Mouse (Mus musculus): ENCODE measurements around the gene Pole3. TPM values are rescaled to one million over a fixed set of nuclear protein-coding genes. Genes with fewer than 3 reads are reported as not detected.

Pole3 gene
- polyA plus RNA-seq, 1 experiment from 2014 or later, result 44.8 TPM

DNA sequence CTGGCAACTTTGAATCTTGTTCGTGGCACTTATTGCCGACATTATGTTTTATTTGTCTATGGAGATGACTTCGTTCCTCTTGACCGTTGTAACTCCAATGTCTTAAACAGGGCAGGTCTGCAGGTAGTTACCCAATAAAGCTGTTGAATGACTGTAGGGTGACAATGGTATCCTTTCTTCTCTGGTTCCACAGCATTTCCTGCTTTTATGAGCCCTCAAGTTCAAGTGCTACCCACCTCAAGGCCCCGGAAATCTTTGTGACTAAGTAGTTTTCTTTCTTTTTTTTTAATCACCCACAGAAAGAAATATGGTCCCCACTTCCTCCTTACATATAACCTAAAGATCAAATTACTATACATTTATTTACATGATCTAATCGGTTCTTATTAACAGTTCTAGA lies 49.1 kb downstream of the Pole3 start:
- 68% methylated on average over 6 of the region's 6 CpGs for WGBS (ENCODE audit: insufficient replicate concordance)
- Histone ChIP-seq H3K4me1 (ENCODE audit: control insufficient read depth, low read depth, low read length) (peaks cover 7% of the 10 kb centered on the region), H3K9me3 (replicated peaks; ENCODE audit: control insufficient read depth, low read length) (no peaks in the 10 kb centered on the region), H3K9ac (ENCODE audit: low read depth, low read length) (no peak overlapping the region), H3K36me3 (ENCODE audit: control insufficient read depth, insufficient read depth) (no peaks in the 10 kb centered on the region), H3K4me3 (ENCODE audit: low read depth, low read length) (no peak overlapping the region), H3K27me3 (ENCODE audit: control insufficient read depth, insufficient read depth, low read depth, low read length) (peaks cover 16% of the 10 kb centered on the region), H3K27ac (ENCODE audit: low read length) (no peak overlapping the region), H3K4me2 (ENCODE audit: low read depth, low read length) (no peak overlapping the region)
- ATAC-seq (ENCODE audit: low read depth), result no peak

- ATAC-seq (ENCODE audit: low read depth), result no peak
- H3K9me3 ChIP-seq (replicated peaks; ENCODE audit: control insufficient read depth, low read length), result no peaks in the 10 kb centered on the region
- H3K36me3 ChIP-seq (ENCODE audit: control insufficient read depth, insufficient read depth), result no peaks in the 10 kb centered on the region
- H3K27ac ChIP-seq (ENCODE audit: low read length), result no peak overlapping the region
- peaks cover 10% of the 10 kb centered on the region for H3K27me3 ChIP-seq (ENCODE audit: control insufficient read depth, insufficient read depth, low read depth, low read length)
- no peak overlapping the region for H3K4me2 ChIP-seq (ENCODE audit: low read depth, low read length)
- 73% methylated on average over 2 of the region's 2 CpGs for WGBS (ENCODE audit: insufficient replicate concordance)
- peaks cover 12% of the 10 kb centered on the region for H3K4me1 ChIP-seq (ENCODE audit: control insufficient read depth, low read depth, low read length)
- no peak overlapping the region for H3K9ac ChIP-seq (ENCODE audit: low read depth, low read length)
- no peak overlapping the region for H3K4me3 ChIP-seq (ENCODE audit: low read depth, low read length)
These were observed 49.7 kb downstream of the Pole3 start for GRCm38 (mm10) chr4:62475131-62475530.

Other genes with a start within 250 kb of the Pole3 start
- 14.5 and 15.9 TPM in 2 replicates for gene Fkbp15, start 164.5 kb downstream of the Pole3 start, polyA plus RNA-seq (2015; fragmentation: Nextera tagmentation; extraction: Ambion mirVana)
- 60.4 and 63.7 TPM in 2 replicates for gene Slc31a1, start 164.3 kb downstream of the Pole3 start, polyA plus RNA-seq (2015; fragmentation: Nextera tagmentation; extraction: Ambion mirVana)
- gene Cdc26, start 116.4 kb downstream of the Pole3 start, polyA plus RNA-seq (2015; fragmentation: Nextera tagmentation; extraction: Ambion mirVana), result 52.4 and 55.5 TPM in 2 replicates
- 8.4 and 9.8 TPM in 2 replicates for gene Prpf4, start 116.3 kb downstream of the Pole3 start, polyA plus RNA-seq (2015; fragmentation: Nextera tagmentation; extraction: Ambion mirVana)
- gene Rnf183, start 89.8 kb downstream of the Pole3 start, polyA plus RNA-seq (2015; fragmentation: Nextera tagmentation; extraction: Ambion mirVana), result not detected in 2 replicates
- gene Wdr31, start 54.2 kb downstream of the Pole3 start, polyA plus RNA-seq (2015; fragmentation: Nextera tagmentation; extraction: Ambion mirVana), result 0.48 and 0.70 TPM in 2 replicates
- 0.15 and 0.27 TPM in 2 replicates for gene Bspry, start 45.0 kb downstream of the Pole3 start, polyA plus RNA-seq (2015; fragmentation: Nextera tagmentation; extraction: Ambion mirVana)
- gene Hdhd3, start 21.6 kb downstream of the Pole3 start, polyA plus RNA-seq (2015; fragmentation: Nextera tagmentation; extraction: Ambion mirVana), result 9.0 and 9.5 TPM in 2 replicates
- 516 and 530 TPM in 2 replicates for gene Alad, start 5.2 kb downstream of the Pole3 start, polyA plus RNA-seq (2015; fragmentation: Nextera tagmentation; extraction: Ambion mirVana)
- gene 4933430I17Rik, start 301 bp upstream of the Pole3 start, polyA plus RNA-seq (2015; fragmentation: Nextera tagmentation; extraction: Ambion mirVana), result 0.06 TPM in 2 replicates
- 5.5 and 7.0 TPM in 2 replicates for gene Rgs3, start 34.8 kb upstream of the Pole3 start, polyA plus RNA-seq (2015; fragmentation: Nextera tagmentation; extraction: Ambion mirVana)